Mouse (Mus musculus) small intestine, adult 2 months (tissue): ENCODE results near the gene Slc38a3. TPM values are rescaled to one million over a fixed set of nuclear protein-coding genes. Genes with fewer than 3 reads are reported as not detected.

Source experiments
- H3K27ac ChIP-seq: fragments of 200-500 bp; 2 replicates; pipeline ENCODE4 v1.5.1; 2012; ENCODE audit warnings: low read depth, low read length, control low read depth, inconsistent platforms; ENCODE audit not compliant: insufficient read depth
- H3K27me3 ChIP-seq: fragments of 200-500 bp; 2 replicates; pipeline ENCODE4 v1.6.1; 2012; ENCODE audit warnings: mild to moderate bottlenecking, moderate library complexity, low read length, inconsistent platforms; ENCODE audit not compliant: control insufficient read depth, insufficient read depth
- H3K36me3 ChIP-seq: fragments of 200-500 bp; 2 replicates; pipeline ENCODE4 v1.6.1; 2012; ENCODE audit warnings: mild to moderate bottlenecking, low read length, control low read depth, inconsistent platforms; ENCODE audit not compliant: control insufficient read depth, insufficient read depth
- H3K4me1 ChIP-seq: fragments of 200-500 bp; 2 replicates; pipeline ENCODE4 v1.6.1; 2012; ENCODE audit warnings: low read length, inconsistent platforms, mixed read lengths; ENCODE audit not compliant: control insufficient read depth, insufficient read depth, insufficient read length
- H3K4me3 ChIP-seq: fragments of 200-500 bp; 2 replicates; pipeline ENCODE4 v1.5.1; 2012; ENCODE audit warnings: low read depth, mild to moderate bottlenecking, control low read depth, inconsistent platforms, low read length, moderate library complexity
- CTCF ChIP-seq: fragments of 200-500 bp; IDR thresholded peaks from 2 replicates; pipeline ENCODE4 v1.5.1; 2012; ENCODE audit warnings: low read depth, mild to moderate bottlenecking, control low read depth, inconsistent platforms, low read length, moderate library complexity, mixed read lengths; ENCODE audit not compliant: insufficient replicate concordance, insufficient read length; ENCODE audit errors: extremely low read depth
- POLR2A ChIP-seq: fragments of 200-500 bp; IDR thresholded peaks from 2 replicates; pipeline ENCODE4 v1.6.1; 2012; ENCODE audit warnings: low read depth, mild to moderate bottlenecking, control low read depth, inconsistent platforms, low read length, moderate library complexity
- WGBS: fragments of 180-500 bp; shearing (Covaris S2); methylation state at CpG from one replicate; pipeline ENCODE4 v1.1.7; 2018; 5-methylcytosine and 5-hydroxymethylcytosine counted together
- polyA plus RNA-seq: library from polyadenylated mRNA; depleted of rRNA; stranded (reverse); fragments of >200 nt; gene quantifications from 2 replicates; pipeline ENCODE4 v1.2.3, GENCODE M21; 2012

Gene Slc38a3
- polyA plus RNA-seq, 1 experiment: 2.8 TPM

- Histone ChIP-seq H3K27me3 (no peaks in the 10 kb centered on the region), H3K4me1 (peaks cover 22% of the 10 kb centered on the region), H3K36me3 (no peaks in the 10 kb centered on the region), H3K27ac (peak overlapping the region; percentile 77), H3K4me3 (peak overlapping the region; percentile 92)
- 2% methylated on average over 35 of the region's 35 CpGs for WGBS
- TF ChIP-seq POLR2A: no peak
- no peak for TF ChIP-seq CTCF
These were observed 34.7 kb downstream of the Slc38a3 start for GRCm38 (mm10) chr9:107634406-107635278.

- no peaks in the 10 kb centered on the region for H3K36me3 ChIP-seq
- TF ChIP-seq POLR2A (no peak), CTCF (no peak)
- H3K4me1 ChIP-seq: peaks cover 29% of the 10 kb centered on the region
These were observed 35.5 kb downstream of the Slc38a3 start for GRCm38 (mm10) chr9:107633661-107634405.

GRCm38 (mm10) chr9:107633091-107633660 lies 36.2 kb downstream of the Slc38a3 start:
- TF ChIP-seq CTCF (0 out of 2 replicates have a peak, but pooled peaks have one; percentile 4), POLR2A (peak; percentile 75)
- 1% methylated on average over 33 of the region's 33 CpGs for WGBS
- Histone ChIP-seq H3K27ac (peak overlapping the region; percentile 77), H3K36me3 (no peaks in the 10 kb centered on the region), H3K27me3 (no peaks in the 10 kb centered on the region), H3K4me3 (peak overlapping the region; percentile 92), H3K4me1 (peaks cover 34% of the 10 kb centered on the region)

More at GRCm38 (mm10) chr9:107633661-107634405, 35.5 kb downstream of the Slc38a3 start:
- Histone ChIP-seq H3K27ac (peak overlapping the region; percentile 77), H3K27me3 (no peaks in the 10 kb centered on the region), H3K4me3 (peak overlapping the region; percentile 92)
- 3% methylated on average over 15 of the region's 15 CpGs for WGBS

GRCm38 (mm10) chr9:107632478-107632877 lies 36.9 kb downstream of the Slc38a3 start:
- H3K27me3 ChIP-seq: no peaks in the 10 kb centered on the region
- H3K27ac ChIP-seq: peak overlapping the region; percentile 72
- peaks cover 40% of the 10 kb centered on the region for H3K4me1 ChIP-seq
- WGBS: 9% methylated on average over 6 of the region's 6 CpGs
- H3K4me3 ChIP-seq: peak overlapping the region; percentile 92
- H3K36me3 ChIP-seq: 0 out of 2 replicates have a peak, but pooled peaks cover 2% of the 10 kb centered on the region
- TF ChIP-seq POLR2A (no peak), CTCF (no peak)

GRCm38 (mm10) chr9:107631861-107632260 lies 37.5 kb downstream of the Slc38a3 start:
- 93% methylated on average over 8 of the region's 8 CpGs for WGBS
- Histone ChIP-seq H3K4me3 (no peak overlapping the region), H3K27ac (no peak overlapping the region), H3K36me3 (0 out of 2 replicates have a peak, but pooled peaks cover 2% of the 10 kb centered on the region), H3K27me3 (no peaks in the 10 kb centered on the region), H3K4me1 (peaks cover 43% of the 10 kb centered on the region)
- TF ChIP-seq CTCF: no peak
- TF ChIP-seq POLR2A: no peak

GRCm38 (mm10) chr9:107631311-107631826 lies 38.0 kb downstream of the Slc38a3 start:
- 0 out of 2 replicates have a peak, but pooled peaks cover 2% of the 10 kb centered on the region for H3K36me3 ChIP-seq
- TF ChIP-seq CTCF (no peak), POLR2A (no peak)
- no peak overlapping the region for H3K27ac ChIP-seq
- no peak overlapping the region for H3K4me3 ChIP-seq
- no peaks in the 10 kb centered on the region for H3K27me3 ChIP-seq
- 81% methylated on average over 9 of the region's 9 CpGs for WGBS
- peaks cover 48% of the 10 kb centered on the region for H3K4me1 ChIP-seq

- H3K27ac ChIP-seq: no peak overlapping the region
- no peaks in the 10 kb centered on the region for H3K27me3 ChIP-seq
- TF ChIP-seq CTCF (no peak), POLR2A (no peak)
- H3K4me1 ChIP-seq: peaks cover 47% of the 10 kb centered on the region
- H3K4me3 ChIP-seq: no peak overlapping the region
- H3K36me3 ChIP-seq: peaks cover 2% of the 10 kb centered on the region; the same call in 1 of the 2 replicates
- WGBS: 59% methylated on average over 4 of the region's 4 CpGs
These were observed 38.8 kb downstream of the Slc38a3 start for GRCm38 (mm10) chr9:107630576-107630975.
